Mouse (Mus musculus): ENCODE measurements around the gene Etl4.

DNA sequence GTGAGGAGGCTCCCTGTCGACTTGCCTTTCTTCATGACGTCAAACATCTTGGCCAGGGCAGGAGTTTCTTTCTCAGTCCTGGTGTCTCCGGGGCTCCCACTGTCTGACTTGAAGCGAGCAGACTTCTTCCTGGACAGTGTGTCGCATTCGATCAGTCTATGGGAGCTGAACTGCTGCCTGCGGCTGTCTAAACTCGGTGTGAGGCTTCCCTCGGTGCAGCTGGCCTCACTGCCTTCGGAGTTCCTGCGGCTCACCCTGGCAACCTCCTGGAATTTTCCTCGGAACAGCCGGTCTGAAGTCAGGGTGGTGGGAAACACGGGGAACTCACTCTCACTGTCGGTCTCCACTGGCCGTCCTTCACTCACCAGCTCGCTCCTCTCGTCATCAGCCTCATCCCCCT, 939.8 kb downstream of the Etl4 start:
- TF ChIP-seq CTCF (IDR thresholded peaks at IDR 0.05; ENCODE audit: low read depth) (no peak), EP300 (IDR thresholded peaks at IDR 0.05; ENCODE audit: low read depth) (no peak)

Data from heart, postnatal 0 days (tissue).